Comparison of ENCODE assay signal across 9 mouse cellular contexts in the genomic region with DNA sequence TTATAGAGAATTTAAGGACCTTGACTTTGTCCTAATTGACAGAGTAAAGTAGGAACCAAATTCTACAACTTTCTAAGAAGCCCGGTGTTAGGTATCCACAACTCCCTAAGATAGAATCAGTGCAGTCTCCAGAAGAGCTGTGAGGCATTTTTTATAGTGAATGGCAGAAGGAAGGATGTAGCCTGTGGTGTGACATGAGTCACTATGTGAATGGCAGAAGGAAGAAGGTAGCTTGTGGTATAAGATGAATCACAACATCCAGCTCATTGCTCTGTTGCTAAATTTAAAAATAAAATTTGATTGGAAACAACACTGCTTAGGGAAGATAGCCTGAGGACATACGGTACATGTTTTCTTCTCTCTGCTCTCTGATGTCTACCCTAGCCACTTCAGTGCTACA. TPM values are rescaled to one million over a fixed set of nuclear protein-coding genes. Genes with fewer than 3 reads are reported as not detected.
"Had no signal": no experiment of that assay in that cellular context is flagged by ENCODE, and none has a peak within 500 bp of the region (broad histone marks: within the 10 kb centered on the region; RNA-seq: fewer than 3 reads in every experiment).

No protein-coding gene starts in this region.

- DNase-seq: kidney, adult 2 months; kidney, postnatal 25 days; lung, embryonic 14.5 days; lung, postnatal 10 days; lung, postnatal 4 days; right cerebral cortex, postnatal 4 days; spleen, adult 18-20 months; thymus, postnatal 4 days had no signal

RNA-seq across cellular contexts. Expression of a gene that starts 54.2 kb away (rescaled TPM):
- total RNA-seq: neutrophil, adult 5-6 weeks had no signal
